In genomic region chr13:67754333-67755306, GRCm38 (mm10) we compare ENCODE assay signal across 7 mouse cellular contexts. TPM values are rescaled to one million over a fixed set of nuclear protein-coding genes. Genes with fewer than 3 reads are reported as not detected.
DNase-seq lines count a peak whose midpoint lies in the region; ATAC-seq and TF ChIP-seq lines count a peak whose summit lies in the region.

Gene Zfp85, minus strand, starts transcription at chr13:67755228.

- H3K4me2 ChIP-seq in intestine, postnatal 0 days (replicated peaks; ENCODE audit: low read depth): peak within 1 kb of the TSS; percentile 74

- WGBS in embryonic facial prominence, embryonic 10.5 days: 9% methylated on average over 24 of the region's 24 CpGs
- WGBS in intestine, postnatal 0 days: 6% methylated on average over 24 of the region's 24 CpGs
- 9% methylated on average over 24 of the region's 24 CpGs for whole genome bisulfite sequencing in midbrain, embryonic 10.5 days

- no peak for TF ChIP-seq CTCF in intestine, postnatal 0 days (IDR thresholded peaks at IDR 0.05; ENCODE audit: low read depth)

- ATAC-seq in intestine, postnatal 0 days: peak; percentile 90

- peaks cover under 1% of the 10 kb centered on the region; the same call in 1 of the 2 replicates for H3K9me3 ChIP-seq in embryonic facial prominence, embryonic 10.5 days
- H3K9me3 ChIP-seq in intestine, postnatal 0 days (ENCODE audit: control insufficient read depth): no peaks in the 10 kb centered on the region
- no peaks in the 10 kb centered on the region; the same call in 1 of the 2 replicates for H3K9me3 ChIP-seq in midbrain, embryonic 10.5 days (replicated peaks)

- H3K27me3 ChIP-seq in embryonic facial prominence, embryonic 10.5 days (replicated peaks; ENCODE audit: low read depth, poor library complexity, severe bottlenecking): no peaks in the 10 kb centered on the region
- H3K27me3 ChIP-seq in intestine, postnatal 0 days (replicated peaks; ENCODE audit: control insufficient read depth, insufficient read depth, low read length): no peaks in the 10 kb centered on the region
- H3K27me3 ChIP-seq in midbrain, embryonic 10.5 days (ENCODE audit: low read depth, poor library complexity, severe bottlenecking): no peaks in the 10 kb centered on the region

- peaks cover 16% of the 10 kb centered on the region for H3K36me3 ChIP-seq in embryonic facial prominence, embryonic 10.5 days (replicated peaks)
- no peaks in the 10 kb centered on the region for H3K36me3 ChIP-seq in intestine, postnatal 0 days (ENCODE audit: control insufficient read depth, insufficient read depth)
- H3K36me3 ChIP-seq in midbrain, embryonic 10.5 days: peaks cover 18% of the 10 kb centered on the region

- peak within 1 kb of the TSS; percentile 87 for H3K27ac ChIP-seq in embryonic facial prominence, embryonic 10.5 days (replicated peaks)
- H3K27ac ChIP-seq in intestine, postnatal 0 days (ENCODE audit: low read depth, low read length): peak within 1 kb of the TSS; percentile 68; the same call in 1 of the 2 replicates
- H3K27ac ChIP-seq in midbrain, embryonic 10.5 days (replicated peaks): peak within 1 kb of the TSS; percentile 88

- DNase-seq in adrenal gland, postnatal 14 days: peak; percentile 81
- peak; percentile 71 for DNase-seq in embryonic facial prominence, embryonic 10.5 days (ENCODE audit: low spot score)
- DNase-seq in gastrocnemius, postnatal 4 days (ENCODE audit: low spot score in 2 of 2): peak; percentile 34 to 61
- DNase-seq in left cerebral cortex, postnatal 36 days (ENCODE audit: low spot score in 2 of 2): peak; percentile 61 to 68
- DNase-seq in midbrain, embryonic 10.5 days (ENCODE audit: low spot score): peak; percentile 68
- peak; percentile 47 for DNase-seq in right cerebral cortex, postnatal 4 days

- intact Hi-C loops in left cerebral cortex, postnatal 36 days (cut with DNase I): loop anchor here (10.0 kb wide), 1 partner anchor 60 kb away; the partner anchor contains the start of gene Zfp273

- peak within 1 kb of the TSS; percentile 70 for H3K4me3 ChIP-seq in embryonic facial prominence, embryonic 10.5 days
- H3K4me3 ChIP-seq in intestine, postnatal 0 days (ENCODE audit: low read depth, low read length): peak within 1 kb of the TSS; percentile 72
- peak within 1 kb of the TSS; percentile 74 for H3K4me3 ChIP-seq in midbrain, embryonic 10.5 days

- peaks cover 4% of the 10 kb centered on the region; the same call in 1 of the 2 replicates for H3K4me1 ChIP-seq in embryonic facial prominence, embryonic 10.5 days
- no peaks in the 10 kb centered on the region for H3K4me1 ChIP-seq in intestine, postnatal 0 days (replicated peaks; ENCODE audit: control insufficient read depth, insufficient read depth, low read length)
- peaks cover 7% of the 10 kb centered on the region for H3K4me1 ChIP-seq in midbrain, embryonic 10.5 days

- H3K9ac ChIP-seq in intestine, postnatal 0 days (ENCODE audit: low read depth, low read length): peak within 1 kb of the TSS; percentile 53

RNA-seq across cellular contexts. Expression of gene Zfp85, which starts in this region (rescaled TPM):
- total RNA-seq in adrenal gland, postnatal 14 days (2021): 4.0 and 4.8 TPM in 2 replicates
- 4.2 and 4.9 TPM in 2 replicates for polyA plus RNA-seq in embryonic facial prominence, embryonic 10.5 days (2016; fragmentation: Nextera tagmentation; extraction: Ambion mirVana)
- 1 to 10 TPM; 2.8 to 3.6 TPM for total RNA-seq in gastrocnemius, postnatal 4 days (2021)
- polyA plus RNA-seq in intestine, postnatal 0 days (2015; fragmentation: Nextera tagmentation; extraction: Ambion mirVana): 1.8 and 1.9 TPM in 2 replicates
- total RNA-seq in left cerebral cortex, postnatal 36 days (2021): 1 to 10 TPM; 6.3 to 6.5 TPM
- 5.3 and 5.5 TPM in 2 replicates for polyA plus RNA-seq in midbrain, embryonic 10.5 days (2016; fragmentation: Nextera tagmentation; extraction: Ambion mirVana)

Comparison
In these comparisons a context has a peak if more than half of its experiments do, and no peak if none do; other contexts are left out.
1. Peak in every context shown above with its lines: DNase-seq, ATAC-seq, H3K4me3 ChIP-seq and H3K27ac ChIP-seq.